Mouse (Mus musculus) liver, embryonic 14.5 days (tissue): ENCODE measurements around the gene Lman2. TPM values are rescaled to one million over a fixed set of nuclear protein-coding genes. Genes with fewer than 3 reads are reported as not detected.

Source experiments
- ATAC-seq: fragments of 200-750 bp; cut with Nextera tagmentation; 2 replicates; pipeline ENCODE4 v1.8.0; 2017; ENCODE audit warnings: moderate number of reproducible peaks, mild to moderate bottlenecking, moderate library complexity; ENCODE audit not compliant: insufficient read depth
- DNase-seq, 3 experiments: peaks; one replicate each; pipeline ENCODE4 v3.0.0-alpha.2; 2012 to 2013; ENCODE audit warnings: low read depth in 3 of 3, low spot score in 3 of 3
- H3K27ac ChIP-seq: fragments of 300-500 bp; sonication (generic); 2 replicates; pipeline ENCODE4 v1.5.1; 2014; ENCODE audit warnings: moderate library complexity, mild to moderate bottlenecking, control low read depth, inconsistent platforms
- H3K27me3 ChIP-seq: fragments of 300-500 bp; sonication (generic); 2 replicates; pipeline ENCODE4 v1.6.1; 2014; ENCODE audit warnings: mild to moderate bottlenecking, low read length, moderate library complexity; ENCODE audit not compliant: control insufficient read depth, insufficient read depth
- H3K36me3 ChIP-seq: fragments of 300-500 bp; sonication (generic); replicated peaks from 2 replicates; pipeline ENCODE4 v1.6.1; 2014; ENCODE audit warnings: low read depth; ENCODE audit not compliant: control insufficient read depth, insufficient read depth
- H3K4me1 ChIP-seq, 2 experiments: fragments of 200-500 bp in 1 of 2; fragments of 300-500 bp in 1 of 2; sonication (generic) in 1 of 2; replicated peaks; 2 replicates each; pipeline ENCODE4 v1.6.1; 2012 to 2014; ENCODE audit warnings: antibody characterized with exemption in 1 of 2, inconsistent platforms in 1 of 2, low read length in 1 of 2; ENCODE audit not compliant: control insufficient read depth in 2 of 2, insufficient read depth in 2 of 2
- H3K4me2 ChIP-seq: fragments of 300-500 bp; sonication (generic); 2 replicates; pipeline ENCODE4 v1.6.1; 2014; ENCODE audit warnings: low read depth, mild to moderate bottlenecking, control low read depth, moderate library complexity
- H3K4me3 ChIP-seq, 2 experiments: fragments of 200-500 bp in 1 of 2; fragments of 300-500 bp in 1 of 2; sonication (generic) in 1 of 2; 2 replicates each; pipeline ENCODE4 v1.5.1; 2012 to 2014; ENCODE audit warnings: low read depth in 2 of 2, low read length in 2 of 2, mild to moderate bottlenecking in 2 of 2, control low read depth in 1 of 2, inconsistent platforms in 1 of 2, moderate library complexity in 1 of 2; ENCODE audit not compliant: insufficient read depth in 1 of 2
- H3K9ac ChIP-seq: fragments of 300-500 bp; sonication (generic); replicated peaks from 2 replicates; pipeline ENCODE4 v1.6.1; 2014; ENCODE audit warnings: mild to moderate bottlenecking, control low read depth, moderate library complexity
- H3K9me3 ChIP-seq: fragments of 300-500 bp; sonication (generic); 2 replicates; pipeline ENCODE4 v1.6.1; 2016; ENCODE audit warnings: low read length, mixed read lengths; ENCODE audit not compliant: control insufficient read depth
- CTCF ChIP-seq: IDR thresholded peaks from 2 replicates; pipeline ENCODE4 v1.5.1; 2016; ENCODE audit warnings: antibody characterized with exemption, low read depth, control low read depth
- EP300 ChIP-seq: IDR thresholded peaks from 2 replicates; pipeline ENCODE4 v1.6.1; 2016; ENCODE audit warnings: antibody characterized with exemption, low read depth
- WGBS: fragments of 180-500 bp; shearing (Covaris S2); extraction: QIAGEN DNeasy Blood & Tissue Kit; methylation state at CpG from one replicate; pipeline ENCODE4 v1.1.7; 2014; ENCODE audit not compliant: insufficient replicate concordance; 5-methylcytosine and 5-hydroxymethylcytosine counted together
- polyA plus RNA-seq, 2 experiments: library from polyadenylated mRNA; depleted of rRNA in 1 of 2; stranded (reverse) in 1 of 2; unstranded in 1 of 2; fragments of >200 nt; fragmentation: Nextera tagmentation in 1 of 2; extraction: Ambion mirVana in 1 of 2; gene quantifications; 2 replicates each; pipeline versions ENCODE4 v1.2.1 to v1.2.3; 2012 to 2014

Lman2 gene
- polyA plus RNA-seq, 2 experiments: 35.3 to 50.3 TPM

- Histone ChIP-seq H3K9me3 (no peaks in the 10 kb centered on the region), H3K4me1 (peaks cover 9 to 20% of the 10 kb centered on the region in 2 experiments), H3K4me2 (peak overlapping the region; percentile 98), H3K27ac (peak overlapping the region; percentile 91), H3K27me3 (no peaks in the 10 kb centered on the region), H3K9ac (peak overlapping the region; percentile 85), H3K4me3 (peak overlapping the region; percentile 68 to 97), H3K36me3 (peaks cover 19% of the 10 kb centered on the region)
- WGBS: 55% methylated on average over 14 of the region's 14 CpGs
- ATAC-seq: no peak
- no peak for DNase-seq
- TF ChIP-seq EP300: no peak
- peak; percentile 73; the same call in 1 of the 2 replicates for TF ChIP-seq CTCF
Observed at GRCm38 (mm10) chr13:55330567-55331400, 31.8 kb downstream of the Lman2 start.

GRCm38 (mm10) chr13:55329683-55330566 is 32.7 kb downstream of the Lman2 start, which contains the start of gene Mxd3:
Gene Mxd3, minus strand, starts transcription at chr13:55329823.
- TF ChIP-seq CTCF: no peak; the same call in 1 of the 2 replicates
- TF ChIP-seq EP300: no peak
- Histone ChIP-seq H3K4me1 (peaks cover 9 to 20% of the 10 kb centered on the region in 2 experiments), H3K27ac (peak within 1 kb of the TSS; percentile 91), H3K36me3 (peaks cover 28% of the 10 kb centered on the region), H3K27me3 (no peaks in the 10 kb centered on the region), H3K4me3 (peak within 1 kb of the TSS; percentile 78 to 97), H3K9ac (peak within 1 kb of the TSS; percentile 91), H3K4me2 (peak within 1 kb of the TSS; percentile 98), H3K9me3 (no peaks in the 10 kb centered on the region)
- peak; percentile 89 for ATAC-seq
- DNase-seq: peak; percentile 83 to 86 (median 84)
- WGBS: under 1% methylated on average over 81 of the region's 82 CpGs

DNA sequence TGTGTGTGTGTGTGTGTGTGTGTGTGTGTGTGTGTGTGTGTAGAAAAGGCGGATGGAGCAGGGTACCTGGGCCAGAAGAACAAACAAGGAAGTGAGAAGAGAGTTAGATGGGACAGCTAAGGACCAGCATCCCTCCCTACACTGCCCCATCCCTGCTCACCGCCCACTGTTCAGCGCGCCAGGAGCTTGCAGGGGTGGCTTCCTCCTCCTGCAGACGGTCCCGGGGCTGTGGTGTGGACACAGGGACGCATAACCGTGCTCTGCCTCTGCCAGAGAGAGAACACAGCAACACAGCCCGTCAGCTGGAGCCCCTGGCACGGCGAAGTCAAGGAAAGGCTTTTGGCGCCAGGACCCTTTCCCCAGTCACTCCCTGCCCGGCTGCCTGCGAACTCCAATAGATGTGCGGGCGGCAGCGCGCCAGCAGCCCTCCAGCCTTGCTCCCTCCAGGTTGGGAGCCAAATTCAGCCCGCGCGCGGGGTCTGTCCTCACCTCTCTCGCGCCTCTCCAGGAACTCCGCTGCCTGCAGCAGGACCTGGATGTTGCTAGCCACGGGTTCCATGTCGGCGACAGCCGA is 33.4 kb downstream of the Lman2 start:
- no peaks in the 10 kb centered on the region for H3K27me3 ChIP-seq
- H3K9ac ChIP-seq: peak overlapping the region; percentile 91
- ATAC-seq (peak; percentile 35), DNase-seq (no peak)
- 2% methylated on average over 29 of the region's 29 CpGs for WGBS
- no peaks in the 10 kb centered on the region for H3K9me3 ChIP-seq
- peak overlapping the region; percentile 98 for H3K4me2 ChIP-seq
- H3K36me3 ChIP-seq: peaks cover 33% of the 10 kb centered on the region
- peak overlapping the region; percentile 78 to 97 for H3K4me3 ChIP-seq
- H3K4me1 ChIP-seq: peaks cover 9 to 20% of the 10 kb centered on the region in 2 experiments
- TF ChIP-seq CTCF: no peak
- no peak for TF ChIP-seq EP300
- peak overlapping the region; percentile 76 for H3K27ac ChIP-seq

- Histone ChIP-seq H3K9me3 (no peaks in the 10 kb centered on the region), H3K27ac (peak overlapping the region; percentile 43), H3K4me2 (peak overlapping the region; percentile 98), H3K4me3 (peak overlapping the region; percentile 78 to 97), H3K36me3 (peaks cover 38% of the 10 kb centered on the region), H3K4me1 (peaks cover 9 to 22% of the 10 kb centered on the region in 2 experiments), H3K9ac (peak overlapping the region; percentile 91), H3K27me3 (no peaks in the 10 kb centered on the region)
- ATAC-seq (no peak), DNase-seq (no peak)
- TF ChIP-seq CTCF (no peak), EP300 (no peak)
- WGBS: 71% methylated on average over 4 of the region's 4 CpGs
Observed at GRCm38 (mm10) chr13:55328641-55329040, 33.9 kb downstream of the Lman2 start.
